Mouse (Mus musculus): ENCODE data around the gene Gpc6.

- TF ChIP-seq POLR2A (IDR thresholded peaks at IDR 0.05; ENCODE audit: extremely low read depth, insufficient read depth, low read length) (no peak), CTCF (IDR thresholded peaks at IDR 0.05; ENCODE audit: extremely low read depth, insufficient read depth, low read length) (no peak)
Observed at GRCm38 (mm10) chr14:117796661-117797060, 871.5 kb downstream of the Gpc6 start.

Measured in cortical plate, adult 2 months (tissue).